Mouse (Mus musculus) bone marrow macrophage, adult 2 months (primary cell): Measurements from ENCODE around the gene Arhgap29.

Experiments used
- CTCF ChIP-seq: IDR thresholded peaks from 2 replicates; pipeline ENCODE4 v1.5.1; 2012; ENCODE audit warnings: low read depth, mild to moderate bottlenecking, low read length, moderate library complexity
- POLR2A ChIP-seq: IDR thresholded peaks from 2 replicates; pipeline ENCODE4 v1.6.1; 2012; ENCODE audit warnings: mild to moderate bottlenecking, low read depth, low read length, borderline replicate concordance

DNA sequence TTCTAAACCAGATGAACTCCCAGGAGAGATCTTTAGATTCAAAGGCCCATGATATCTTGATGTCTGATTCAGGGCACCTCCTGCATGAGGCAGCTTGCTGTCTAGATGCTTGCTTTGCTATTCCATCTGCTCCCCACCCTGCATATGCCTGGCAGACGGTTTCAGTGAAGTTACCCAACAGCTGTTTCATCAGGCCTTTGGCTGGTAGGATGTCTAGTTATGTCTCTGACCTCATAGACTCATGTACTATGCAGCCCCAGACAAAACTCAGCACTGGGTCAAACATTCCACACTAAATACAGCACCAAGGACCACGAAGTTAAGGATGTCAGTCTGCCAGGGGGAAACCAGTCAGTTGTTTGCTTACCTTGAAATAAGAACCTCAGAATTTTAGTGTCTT lies 6.4 kb upstream of the Arhgap29 start:
- TF ChIP-seq CTCF = no peak
- no peak for TF ChIP-seq POLR2A
